Comparison of ENCODE assay signal across 7 mouse cellular contexts in the genomic region with DNA sequence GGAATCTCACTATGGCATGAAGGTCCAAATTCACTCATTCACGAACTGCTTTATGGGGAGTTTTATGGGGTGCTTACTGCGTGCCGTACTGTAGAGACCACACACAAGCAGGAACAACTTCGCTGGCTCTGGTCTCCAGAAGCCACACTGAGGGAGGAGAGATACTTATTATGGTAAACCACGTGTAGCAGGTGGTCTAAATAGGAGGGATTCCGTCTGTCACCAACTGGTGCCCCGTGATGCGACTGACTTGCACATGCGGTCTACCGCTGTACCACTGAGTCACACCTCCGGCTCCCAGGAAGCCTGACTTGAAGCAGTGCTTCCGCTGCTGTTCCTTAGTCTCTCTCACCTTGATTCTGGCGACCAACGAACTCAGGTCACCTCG. TPM values are rescaled to one million over a fixed set of nuclear protein-coding genes. Genes with fewer than 3 reads are reported as not detected.
DNase-seq lines count a peak whose midpoint lies in the region; ATAC-seq and TF ChIP-seq lines count a peak whose summit lies in the region.

No protein-coding gene starts in this region.

- no peak for TF ChIP-seq CTCF in left cerebral cortex, adult 2 months (IDR thresholded peaks at IDR 0.05)

- no peaks in the 10 kb centered on the region for H3K27me3 ChIP-seq in heart, embryonic 15.5 days
- no peaks in the 10 kb centered on the region for H3K27me3 ChIP-seq in myocyte (ENCODE audit: control insufficient read depth, insufficient read depth, insufficient read length)

- intact Hi-C loops in left cerebral cortex, adult 2 months (cut with DNase I) = loop anchor here (1.0 to 2.0 kb wide), 2 partner anchors 84 to 86 kb away; a partner anchor contains a TSS

- peak overlapping the region; percentile 94 for H3ac ChIP-seq in myocyte (ENCODE audit: control insufficient read depth, insufficient read length)

- peak overlapping the region; percentile 100; the same call in 1 of the 2 replicates for H3K27ac ChIP-seq in left cerebral cortex, adult 2 months
- H3K27ac ChIP-seq in brown adipose tissue, adult 24 weeks (replicated peaks; ENCODE audit: low read depth, low read length) = peak overlapping the region; percentile 45
- peak overlapping the region; percentile 99 for H3K27ac ChIP-seq in heart, embryonic 15.5 days

- DNase-seq in left cerebral cortex, adult 2 months (ENCODE audit: extremely low spot score in 1 of 2, low spot score in 2 of 2) = peak in 1 of 2 experiments; percentile 16
- DNase-seq in left cerebral cortex, adult 8-10 months (ENCODE audit: low spot score in 2 of 2) = no peak
- DNase-seq in liver = peak; percentile 26
- DNase-seq in thymus, postnatal 36 days = peak; percentile 28 to 44

- TF ChIP-seq POLR2A in myocyte (IDR thresholded peaks at IDR 0.05; ENCODE audit: insufficient read length, low read depth) = peak; percentile 1

- peaks cover 6% of the 10 kb centered on the region; the same call in 1 of the 2 replicates for H3K4me1 ChIP-seq in brown adipose tissue, adult 24 weeks (ENCODE audit: control insufficient read depth, insufficient read depth, insufficient read length, low read length)
- peaks cover 56% of the 10 kb centered on the region for H3K4me1 ChIP-seq in heart, embryonic 15.5 days (replicated peaks)

- H3K36me3 ChIP-seq in heart, embryonic 15.5 days = peaks cover 3% of the 10 kb centered on the region; the same call in 1 of the 2 replicates
- no peaks in the 10 kb centered on the region for H3K36me3 ChIP-seq in myocyte (ENCODE audit: control insufficient read depth, insufficient read depth)

- peak overlapping the region; percentile 94 for H3K4me3 ChIP-seq in left cerebral cortex, adult 2 months
- H3K4me3 ChIP-seq in brown adipose tissue, adult 24 weeks (ENCODE audit: insufficient read depth, low read depth, low read length) = peak overlapping the region; percentile 78
- peak overlapping the region; percentile 76 for H3K4me3 ChIP-seq in heart, embryonic 15.5 days
- H3K4me3 ChIP-seq in myocyte = peak overlapping the region; percentile 64

- H3K9ac ChIP-seq in heart, embryonic 15.5 days = peak overlapping the region; percentile 91

- H3K9me3 ChIP-seq in heart, embryonic 15.5 days (replicated peaks) = no peaks in the 10 kb centered on the region

- H3K79me2 ChIP-seq in myocyte (ENCODE audit: control insufficient read depth, insufficient read depth) = peaks cover 19% of the 10 kb centered on the region

- WGBS in heart, embryonic 15.5 days = under 1% methylated on average over 15 of the region's 15 CpGs

- peak overlapping the region; percentile 87 for H3K4me2 ChIP-seq in heart, embryonic 15.5 days
- H3K4me2 ChIP-seq in myocyte (ENCODE audit: low read depth) = peak overlapping the region; percentile 98

- peak; percentile 6; the same call in 1 of the 2 replicates for ATAC-seq in heart, embryonic 15.5 days (replicated peaks; ENCODE audit: insufficient number of reproducible peaks, insufficient read depth, low FRiP score, low read depth)

TF ChIP-seq in myocyte, 11 proteins besides CTCF, POLR2A, EP300 and RAD21:
- TF ChIP-seq MYOG (IDR thresholded peaks at IDR 0.05; ENCODE audit: control insufficient read depth in 1 of 3, insufficient read depth in 1 of 3, insufficient read length in 2 of 3, low read depth in 2 of 3) (peak in 1 of 3 experiments; percentile 66), E2F4 (IDR thresholded peaks at IDR 0.05; ENCODE audit: insufficient read depth) (no peak), USF1 (IDR thresholded peaks at IDR 0.05; ENCODE audit: low read depth) (peak; percentile 10), CEBPB (IDR thresholded peaks at IDR 0.05; ENCODE audit: insufficient read depth, poor library complexity, severe bottlenecking) (no peak), SRF (IDR thresholded peaks at IDR 0.05; ENCODE audit: control insufficient read depth, insufficient read length, low read depth) (no peak), MYOD1 (IDR thresholded peaks at IDR 0.05; ENCODE audit: control insufficient read depth in 1 of 3, insufficient read length in 2 of 3, low read depth in 2 of 3) (peak in 1 of 3 experiments; percentile 55), REST (IDR thresholded peaks at IDR 0.05; ENCODE audit: insufficient read depth, insufficient read length) (no peak), TCF3 (IDR thresholded peaks at IDR 0.05; ENCODE audit: insufficient read length, low read depth) (no peak), TCF12 (IDR thresholded peaks at IDR 0.05; ENCODE audit: insufficient read depth, poor library complexity, severe bottlenecking) (no peak), MAX (IDR thresholded peaks at IDR 0.05; ENCODE audit: low read depth) (no peak)

RNA-seq across cellular contexts. Expression of a gene that starts 1.0 kb away (rescaled TPM):
- 10 to 100 TPM; 19.1 to 22.7 TPM for total RNA-seq in left cerebral cortex, adult 2 months (2021)
- total RNA-seq in left cerebral cortex, adult 8-10 months (2022) = 10 to 100 TPM; 25.6 to 27.6 (median 26.7) TPM
- 8.9 and 15.1 TPM in 2 replicates for polyA plus RNA-seq in brown adipose tissue, adult 24 weeks (2012; ENCODE audit: insufficient read depth, insufficient read length, missing spikeins)
- polyA plus RNA-seq in heart, embryonic 15.5 days (2015; fragmentation: Nextera tagmentation; extraction: Ambion mirVana) = 41.6 and 45.3 TPM in 2 replicates
- polyA plus RNA-seq in myocyte (2012; fragmentation: generic; extraction: Trizol) = 15.4 TPM

Comparison
In these comparisons a context has a peak if more than half of its experiments do, and no peak if none do; other contexts are left out.
1. DNase-seq: peak in liver (single experiment) and thymus, postnatal 36 days (2 of 2); none in left cerebral cortex, adult 8-10 months (0 of 2).
2. H3K27ac ChIP-seq: peak in every context shown above with its lines; median percentile 100 in left cerebral cortex, adult 2 months; 99 in heart, embryonic 15.5 days; 45 in brown adipose tissue, adult 24 weeks.
3. Peak in every context shown above with its lines, with median percentiles within 50 percentile points of each other: H3K4me3 ChIP-seq.